Mouse (Mus musculus) MEL (cell line): ENCODE measurements at regions not wholly inside any gene's neighbourhood (a gene's known extent, or its start where the extent isn't known, plus 50 kb on each side); places are given as distances from the start of the nearest gene placed in this dataset.

Experiments used
- DNase-seq: peaks from one replicate; pipeline ENCODE4 v3.0.0; 2011; ENCODE audit warnings: low read depth, low spot score
- H3K27ac ChIP-seq: 2 replicates; pipeline ENCODE4 v1.5.1; 2012; ENCODE audit warnings: low read depth, mild to moderate bottlenecking, control low read depth, low read length, moderate library complexity; ENCODE audit not compliant: control insufficient read depth
- H3K27me3 ChIP-seq, 2 experiments: fragments of 150-350 bp in 1 of 2; sonication (generic) in 1 of 2; 2 replicates each; pipeline ENCODE4 v1.6.1; 2012; ENCODE audit warnings: low read length in 2 of 2, mild to moderate bottlenecking in 2 of 2, improper control_type of control experiment in 1 of 2, moderate library complexity in 1 of 2; ENCODE audit not compliant: insufficient read depth in 2 of 2, control insufficient read depth in 1 of 2
- H3K36me3 ChIP-seq, 2 experiments: 2 replicates each; pipeline ENCODE4 v1.6.1; 2012 to 2014; ENCODE audit warnings: low read length in 2 of 2, improper control_type of control experiment in 1 of 2, inconsistent platforms in 1 of 2, mild to moderate bottlenecking in 1 of 2; ENCODE audit not compliant: insufficient read depth in 2 of 2, control insufficient read depth in 1 of 2
- H3K4me1 ChIP-seq, 2 experiments: fragments of 150-350 bp in 1 of 2; sonication (generic) in 1 of 2; 2 replicates each; pipeline ENCODE4 v1.6.1; 2012; ENCODE audit warnings: low read length in 2 of 2, improper control_type of control experiment in 1 of 2, mild to moderate bottlenecking in 1 of 2; ENCODE audit not compliant: insufficient read depth in 2 of 2, control insufficient read depth in 1 of 2
- H3K4me3 ChIP-seq, 2 experiments: fragments of 150-350 bp in 1 of 2; sonication (generic) in 1 of 2; 2 replicates each; pipeline ENCODE4 v1.5.1; 2012; ENCODE audit warnings: low read depth in 2 of 2, low read length in 2 of 2, mild to moderate bottlenecking in 2 of 2, moderate library complexity in 2 of 2, control low read depth in 1 of 2, improper control_type of control experiment in 1 of 2; ENCODE audit not compliant: control insufficient read depth in 1 of 2, insufficient read depth in 1 of 2
- H3K79me2 ChIP-seq: 2 replicates; pipeline ENCODE4 v1.6.1; 2012; ENCODE audit warnings: mild to moderate bottlenecking, low read length, moderate library complexity; ENCODE audit not compliant: control insufficient read depth, poor library complexity, insufficient read depth
- H3K9ac ChIP-seq: 2 replicates; pipeline ENCODE4 v1.6.1; 2012; ENCODE audit warnings: low read depth, mild to moderate bottlenecking, control low read depth, low read length, moderate library complexity; ENCODE audit not compliant: control insufficient read depth, poor library complexity, severe bottlenecking
- H3K9me3 ChIP-seq: fragments of 150-350 bp; sonication (generic); replicated peaks from 2 replicates; pipeline ENCODE4 v1.6.1; 2012; ENCODE audit warnings: mild to moderate bottlenecking, low read length, improper control_type of control experiment, moderate library complexity; ENCODE audit not compliant: insufficient read depth
- E2F4 ChIP-seq: IDR thresholded peaks from 2 replicates; pipeline ENCODE4 v1.6.1; 2011; ENCODE audit warnings: low read depth, low read length, improper control_type of control experiment, borderline replicate concordance
- ETS1 ChIP-seq: IDR thresholded peaks from 2 replicates; pipeline ENCODE4 v1.6.1; 2012; ENCODE audit warnings: low read depth, mild to moderate bottlenecking, inconsistent platforms, low read length, improper control_type of control experiment, moderate library complexity
- GABPA ChIP-seq: IDR thresholded peaks from 2 replicates; pipeline ENCODE4 v1.6.1; 2012; ENCODE audit warnings: low read depth, mild to moderate bottlenecking, inconsistent platforms, low read length, improper control_type of control experiment, moderate library complexity
- KAT2A ChIP-seq: conservative IDR thresholded peaks from 2 replicates; pipeline ENCODE4 v1.6.1; 2012; ENCODE audit warnings: low read depth, low read length, improper control_type of control experiment, inconsistent platforms
- MAX ChIP-seq: IDR thresholded peaks from 2 replicates; pipeline ENCODE4 v1.6.1; 2011; ENCODE audit warnings: low read length, improper control_type of control experiment
- MAZ ChIP-seq: IDR thresholded peaks from 2 replicates; pipeline ENCODE4 v1.6.1; 2012; ENCODE audit warnings: low read depth, mild to moderate bottlenecking, inconsistent platforms, low read length, improper control_type of control experiment
- MEF2A ChIP-seq: IDR thresholded peaks from 2 replicates; pipeline ENCODE4 v1.6.1; 2014; ENCODE audit warnings: low read depth, mild to moderate bottlenecking, inconsistent platforms, low read length, improper control_type of control experiment; ENCODE audit not compliant: poor library complexity, insufficient replicate concordance, severe bottlenecking; ENCODE audit errors: extremely low read depth
- MYB ChIP-seq: IDR thresholded peaks from 2 replicates; pipeline ENCODE4 v1.6.1; 2011; ENCODE audit warnings: mild to moderate bottlenecking, low read depth, low read length, improper control_type of control experiment
- MYC ChIP-seq: IDR thresholded peaks from 2 replicates; pipeline ENCODE4 v1.6.1; 2011; ENCODE audit warnings: low read depth, mild to moderate bottlenecking, low read length, improper control_type of control experiment, moderate library complexity
- NELFE ChIP-seq: IDR thresholded peaks from 2 replicates; pipeline ENCODE4 v1.6.1; 2011; ENCODE audit warnings: low read depth, low read length, improper control_type of control experiment
- POLR2AphosphoS2 ChIP-seq: IDR thresholded peaks from 2 replicates; pipeline ENCODE4 v1.6.1; 2011; ENCODE audit warnings: low read length, improper control_type of control experiment
- SMC3 ChIP-seq: IDR thresholded peaks from 2 replicates; pipeline ENCODE4 v1.6.1; 2011; ENCODE audit warnings: low read depth, low read length, improper control_type of control experiment
- TBP ChIP-seq: IDR thresholded peaks from 2 replicates; pipeline ENCODE4 v1.8.0; 2011; ENCODE audit warnings: low read depth, low read length, improper control_type of control experiment
- TCF12 ChIP-seq: IDR thresholded peaks from 2 replicates; pipeline ENCODE4 v1.6.1; 2014; ENCODE audit warnings: low read depth, mild to moderate bottlenecking, inconsistent platforms, low read length, improper control_type of control experiment, moderate library complexity
- USF1 ChIP-seq: IDR thresholded peaks from 2 replicates; pipeline ENCODE4 v1.6.1; 2014; ENCODE audit warnings: low read depth, mild to moderate bottlenecking, inconsistent platforms, low read length, improper control_type of control experiment, moderate library complexity
- ZKSCAN1 ChIP-seq: IDR thresholded peaks from 2 replicates; pipeline ENCODE4 v1.6.1; 2012; ENCODE audit warnings: low read depth, mild to moderate bottlenecking, inconsistent platforms, low read length, improper control_type of control experiment, moderate library complexity
- ZMIZ1 ChIP-seq: IDR thresholded peaks from 2 replicates; pipeline ENCODE4 v1.6.1; 2012; ENCODE audit warnings: low read depth, mild to moderate bottlenecking, inconsistent platforms, low read length, improper control_type of control experiment, moderate library complexity
- ZNF384 ChIP-seq: IDR thresholded peaks from 2 replicates; pipeline ENCODE4 v1.6.1; 2012; ENCODE audit warnings: low read depth, mild to moderate bottlenecking, inconsistent platforms, low read length, improper control_type of control experiment

GRCm38 (mm10) chr6:13476493-13477129, 131.3 kb downstream of the Tmem168 start:
- H3K4me3 ChIP-seq, result no peak overlapping the region
- TF ChIP-seq SMC3 (no peak), MAZ (no peak), POLR2AphosphoS2 (no peak), MAX (no peak), MEF2A (no peak), TCF12 (no peak), MYC (no peak), MYB (no peak), E2F4 (no peak), KAT2A (no peak), ETS1 (no peak), USF1 (no peak), GABPA (no peak), NELFE (no peak), TBP (no peak), ZKSCAN1 (no peak), ZMIZ1 (no peak), ZNF384 (no peak)
- DNase-seq, result no peak
- H3K27ac ChIP-seq, result no peak overlapping the region
- no peaks in the 10 kb centered on the region for H3K79me2 ChIP-seq
- no peaks in the 10 kb centered on the region for H3K9me3 ChIP-seq
- H3K9ac ChIP-seq, result no peak overlapping the region
- no peaks in the 10 kb centered on the region for H3K4me1 ChIP-seq
- no peaks in the 10 kb centered on the region for H3K27me3 ChIP-seq
- H3K36me3 ChIP-seq, result no peaks in the 10 kb centered on the region

- Histone ChIP-seq H3K27me3 (no peaks in the 10 kb centered on the region), H3K4me1 (no peaks in the 10 kb centered on the region), H3K9ac (no peak overlapping the region), H3K9me3 (no peaks in the 10 kb centered on the region), H3K36me3 (no peaks in the 10 kb centered on the region), H3K4me3 (no peak overlapping the region), H3K79me2 (no peaks in the 10 kb centered on the region), H3K27ac (no peak overlapping the region)
- DNase-seq, result no peak
- no peak for TF ChIP-seq SMC3
These were observed 158.6 kb downstream of the Tmem168 start for GRCm38 (mm10) chr6:13449160-13449787.
